Mouse (Mus musculus): ENCODE measurements around the gene Prkca.

DNA sequence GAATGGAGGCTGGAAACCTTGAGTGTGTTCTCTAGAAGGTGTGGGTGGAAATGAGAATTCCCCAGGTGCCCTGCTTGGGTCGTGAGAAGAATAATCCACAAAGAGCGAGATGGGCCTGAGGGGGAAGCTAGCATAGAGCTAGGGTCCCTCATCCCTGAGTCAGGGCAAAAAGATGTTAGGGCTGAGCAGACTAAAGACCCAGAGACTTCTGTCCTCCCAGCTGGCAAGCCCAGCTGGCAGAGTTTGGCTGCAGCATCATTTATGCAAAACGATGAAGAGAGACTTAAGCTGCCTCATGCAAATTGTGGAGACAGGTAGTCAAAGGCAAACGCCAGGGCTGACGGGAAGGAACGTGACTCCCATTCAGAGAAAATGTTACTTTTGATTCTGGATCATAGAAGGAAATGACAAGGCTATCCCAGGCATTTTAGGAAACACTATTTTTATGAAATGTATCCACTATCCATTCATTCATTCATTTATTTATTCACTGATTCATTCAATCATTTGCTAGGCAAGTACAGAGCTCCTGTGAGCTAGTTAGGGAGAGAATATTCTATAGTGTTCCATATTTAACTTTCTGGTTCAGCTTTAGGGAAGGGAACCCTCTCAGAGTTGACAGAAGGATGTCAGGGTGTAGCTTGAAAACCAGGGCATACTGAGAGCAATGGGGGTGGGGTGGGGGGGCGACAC is 139.4 kb downstream of the Prkca start:
- TF ChIP-seq CTCF (IDR thresholded peaks at IDR 0.05; ENCODE audit: low read depth) = no peak
- TF ChIP-seq EP300 (IDR thresholded peaks at IDR 0.05; ENCODE audit: low read depth) = no peak
